Mouse (Mus musculus) T-helper 1 cell (primary cell): ENCODE measurements around the gene Hoxb1.

Experiments used
- in situ Hi-C: fragments of 300-600 bp; cut with MboI, MseI; formaldehyde crosslinking; loops from one replicate; pipeline ENCODE4 v1.15.1; 2025; ENCODE audit warnings: high pct_unique_total_duplicates

The Hoxb1 gene

DNA sequence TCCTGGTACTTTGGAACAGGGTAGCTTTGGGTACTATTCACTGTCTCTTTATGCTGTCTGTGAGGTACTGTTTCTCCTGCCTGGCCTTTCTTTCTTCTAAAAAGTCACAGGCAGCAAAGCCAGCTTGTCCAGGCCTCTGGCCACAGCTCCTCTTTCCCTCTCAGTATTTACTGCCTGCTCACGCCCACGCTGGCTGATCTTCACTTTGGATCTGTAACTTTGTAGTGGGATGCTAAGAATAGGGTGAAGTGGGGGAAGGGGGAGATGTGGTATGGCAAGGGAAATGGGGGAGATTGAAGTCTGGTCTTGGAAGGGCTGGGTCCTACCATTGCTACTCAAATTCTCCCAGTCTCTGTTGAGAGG is 31.6 kb upstream of the Hoxb1 start:
- in situ Hi-C loops, result no loop called here

DNA sequence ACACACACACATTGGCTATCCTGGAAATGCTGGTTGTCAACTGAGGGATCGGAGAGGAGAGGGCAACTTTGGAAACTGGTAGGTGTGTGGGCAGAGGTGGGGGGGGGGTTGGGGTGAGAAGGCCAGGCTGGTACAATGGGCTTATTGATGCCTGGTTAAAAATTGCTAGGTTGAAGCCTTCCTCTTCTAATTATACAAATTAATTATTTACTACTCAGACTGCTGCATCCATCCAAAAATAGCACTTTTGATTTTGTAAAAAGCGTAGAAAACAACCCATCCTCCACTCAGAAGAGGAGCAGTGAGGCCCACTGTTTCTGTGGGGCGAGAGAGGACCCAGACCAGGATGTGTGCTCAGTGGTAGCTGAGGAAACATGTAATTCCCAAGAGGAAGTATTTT is 30.6 kb upstream of the Hoxb1 start:
- in situ Hi-C loops, result no loop called here

DNA sequence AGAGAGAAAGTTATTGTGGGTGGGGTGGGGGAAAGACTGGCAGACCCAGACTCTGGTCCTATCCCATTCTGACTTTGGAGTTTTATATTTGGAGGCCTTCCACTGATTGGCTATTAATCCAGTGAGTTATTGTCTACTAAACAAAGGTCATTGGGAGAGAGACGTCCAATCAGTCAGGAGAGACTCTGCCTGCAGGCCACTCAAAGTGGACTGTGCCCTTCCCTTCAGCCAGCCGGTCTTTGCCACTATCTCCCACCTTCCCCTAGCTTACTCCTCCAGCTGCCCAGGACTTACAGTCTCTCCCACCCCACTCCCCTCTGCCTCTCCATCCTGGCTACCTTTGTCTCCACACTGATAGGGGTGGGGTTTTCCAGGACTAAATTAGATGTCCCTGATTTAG is 29.0 kb upstream of the Hoxb1 start:
- in situ Hi-C loops, result no loop called here

DNA sequence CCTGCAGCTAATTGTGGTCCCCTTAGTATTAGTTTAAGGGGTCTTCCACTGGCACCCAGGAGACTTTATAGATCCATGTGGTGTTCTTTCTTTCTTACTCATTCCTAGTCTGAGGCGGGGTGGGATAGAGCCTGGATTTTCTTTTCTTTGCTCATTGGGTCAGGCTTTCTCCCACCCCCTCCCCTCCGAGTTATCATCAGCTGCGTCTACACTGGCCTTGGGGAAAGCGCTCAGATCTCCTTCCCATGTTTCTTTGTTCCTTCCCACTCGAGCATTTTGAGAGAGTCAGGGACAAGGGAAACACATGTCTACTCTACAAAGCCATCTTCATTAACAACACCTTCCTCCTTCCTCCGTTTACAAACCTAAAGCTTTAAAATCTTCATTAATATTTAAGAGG is 28.5 kb upstream of the Hoxb1 start:
- in situ Hi-C loops, result no loop called here

DNA sequence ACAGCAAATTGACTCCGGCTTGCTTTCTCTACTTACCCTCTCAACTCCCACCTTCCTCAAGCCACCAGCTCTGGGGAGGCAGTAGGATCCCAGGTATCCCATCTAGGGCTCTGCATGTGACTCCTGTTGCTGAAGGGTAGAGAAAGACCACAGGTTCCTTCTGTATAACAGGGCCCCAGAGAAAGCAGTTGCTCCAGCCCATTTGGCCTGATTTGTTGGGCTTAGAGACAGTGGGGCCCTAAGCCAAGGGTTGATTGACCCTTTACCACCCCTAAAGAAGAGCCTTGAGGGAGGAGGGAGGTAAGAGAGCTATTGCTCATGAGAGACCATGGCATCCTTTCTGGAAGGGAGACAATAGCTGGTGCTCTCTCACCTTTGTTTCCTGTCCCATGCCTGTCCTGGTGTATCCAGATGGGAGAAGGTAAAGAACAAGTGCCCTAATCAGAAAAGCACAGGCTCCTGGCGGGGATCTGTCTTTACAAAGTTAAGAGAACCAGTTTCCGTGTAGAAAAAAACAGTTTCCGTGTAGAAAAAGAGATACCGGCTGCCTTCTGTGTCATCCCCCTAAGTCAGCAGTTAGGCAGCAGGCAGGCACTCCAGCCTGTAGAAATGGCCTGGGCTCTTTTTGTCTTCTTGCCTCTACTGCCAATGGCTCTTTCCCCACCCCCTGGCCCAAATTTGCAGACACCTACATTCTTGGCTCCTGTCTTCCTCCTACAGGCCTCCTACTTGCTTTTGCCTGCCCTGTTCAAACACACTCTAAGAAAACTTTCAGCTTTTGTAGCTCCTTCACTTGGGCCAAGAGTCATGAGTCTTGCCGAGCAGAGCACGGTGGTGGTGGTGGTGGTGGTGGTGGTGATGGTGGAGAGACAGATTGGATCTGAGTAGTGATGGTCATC is 26.3 kb upstream of the Hoxb1 start:
- in situ Hi-C loops, result no loop called here

DNA sequence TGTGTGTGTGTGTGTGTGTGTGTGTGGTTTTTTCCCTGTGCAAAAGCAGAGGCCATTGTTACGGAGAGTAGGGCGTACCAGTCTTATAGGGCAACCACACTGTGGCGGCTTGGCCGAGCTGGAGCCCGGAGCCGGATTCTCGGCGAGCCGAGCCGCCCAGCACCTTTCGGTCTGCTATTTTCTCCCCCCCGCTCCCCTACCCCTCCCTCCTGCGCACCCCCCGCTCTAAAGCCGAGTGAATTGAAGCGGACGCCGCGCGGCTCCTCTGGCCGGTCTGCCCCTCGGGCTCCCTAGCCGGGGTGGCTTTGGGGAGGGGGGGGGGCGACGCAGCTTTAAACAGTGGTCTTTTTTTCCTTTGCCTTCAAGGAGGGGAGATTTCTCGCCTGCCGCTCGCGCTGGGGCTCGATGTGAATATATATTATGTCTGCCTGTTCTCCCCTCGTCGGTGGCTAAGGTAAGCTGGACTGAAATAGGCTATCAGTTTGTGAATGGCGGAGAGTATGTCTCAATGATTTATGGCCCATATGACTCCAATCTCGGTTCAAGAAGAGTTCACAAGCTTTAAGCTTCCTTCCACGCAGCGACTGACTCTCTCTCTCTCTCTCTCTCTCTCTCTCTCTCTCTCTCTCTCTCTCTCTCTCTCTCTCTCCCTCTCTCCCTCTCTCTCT is 24.7 kb upstream of the Hoxb1 start:
- in situ Hi-C loops, result no loop called here

DNA sequence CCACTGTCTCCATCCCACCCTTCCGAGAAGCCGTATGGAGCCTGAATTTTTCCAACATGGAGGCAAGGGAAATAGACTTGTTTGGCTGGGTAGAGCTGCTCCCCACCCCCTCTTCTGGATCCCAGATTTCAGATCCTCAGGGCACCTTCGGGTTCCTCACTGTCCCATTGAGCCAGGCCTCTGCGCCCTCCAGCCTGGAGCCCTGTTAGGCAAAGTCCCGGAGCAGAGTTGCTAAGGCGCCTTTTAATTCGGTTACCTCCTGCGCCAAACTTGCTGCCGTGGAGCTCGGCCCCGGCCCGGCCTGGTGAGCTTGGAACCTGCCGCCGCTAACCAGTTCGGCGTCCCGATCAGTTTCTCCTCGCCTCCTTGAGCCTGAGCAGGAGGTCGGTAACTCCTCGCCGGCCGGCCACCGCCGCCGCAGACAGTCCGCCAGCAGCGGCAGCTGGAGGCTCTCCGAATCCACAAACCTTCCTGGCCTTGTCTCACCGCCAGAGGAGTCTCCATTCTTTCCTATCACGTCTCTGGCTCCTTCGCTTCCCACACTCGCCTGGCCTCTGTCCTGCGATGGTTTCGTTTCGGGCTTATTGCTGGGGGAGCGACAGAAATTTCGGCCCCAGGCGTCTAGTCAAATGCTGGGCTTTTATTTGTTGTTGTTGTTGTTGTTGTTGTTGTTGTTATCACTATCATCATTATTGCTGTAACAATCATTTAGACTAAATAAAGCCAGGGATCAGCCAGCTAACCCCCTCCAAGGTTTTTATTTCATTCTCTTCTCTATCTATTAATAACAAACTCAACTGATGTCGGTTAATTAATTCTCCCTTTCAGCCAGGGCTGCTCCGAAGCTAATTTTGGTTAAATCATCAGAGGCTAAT is 23.6 kb upstream of the Hoxb1 start:
- in situ Hi-C loops, result no loop called here

DNA sequence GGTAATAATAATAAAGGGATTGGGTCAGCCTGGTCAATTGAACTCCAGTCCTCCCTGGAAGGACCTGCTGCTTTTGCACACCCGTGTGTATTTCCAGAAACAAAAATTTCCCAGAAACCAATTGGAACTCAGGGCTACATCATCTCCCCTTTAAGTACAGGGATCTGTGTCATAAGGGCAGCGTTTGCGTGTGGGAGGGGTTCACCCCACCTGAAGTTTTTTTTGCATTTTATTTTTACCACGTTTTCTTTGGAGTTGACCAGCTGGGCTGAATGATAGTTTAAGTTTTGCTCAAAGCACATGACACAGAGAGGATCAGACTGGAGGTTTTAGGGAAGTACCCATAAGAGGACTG is 23.0 kb upstream of the Hoxb1 start:
- in situ Hi-C loops, result no loop called here

DNA sequence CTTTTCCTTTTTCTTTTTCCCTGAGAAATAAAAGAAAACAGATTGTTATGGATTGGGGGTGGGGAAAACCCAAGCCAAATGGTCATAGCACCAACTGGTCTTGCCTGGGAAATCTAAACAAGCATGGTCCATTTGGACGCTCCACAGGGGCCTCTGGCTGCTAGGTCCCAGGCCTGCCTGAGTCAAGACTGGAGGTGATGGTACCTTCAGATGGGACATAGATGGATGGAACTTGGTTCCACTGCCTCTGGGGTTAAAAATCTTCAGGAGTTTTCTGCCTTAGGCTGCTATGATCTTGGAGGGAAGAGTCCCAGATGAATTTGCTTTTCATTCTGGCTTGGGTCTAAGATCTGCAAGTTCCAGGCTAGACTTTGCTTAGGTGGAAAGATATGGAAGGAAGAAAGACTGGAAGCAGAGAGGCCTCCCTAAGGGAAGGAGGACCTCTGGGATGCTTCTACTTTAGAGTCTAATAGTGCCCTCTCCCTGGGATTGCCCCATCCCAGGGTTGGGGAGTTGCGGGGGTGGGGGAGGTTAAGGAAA is 22.3 kb upstream of the Hoxb1 start:
- in situ Hi-C loops, result no loop called here

DNA sequence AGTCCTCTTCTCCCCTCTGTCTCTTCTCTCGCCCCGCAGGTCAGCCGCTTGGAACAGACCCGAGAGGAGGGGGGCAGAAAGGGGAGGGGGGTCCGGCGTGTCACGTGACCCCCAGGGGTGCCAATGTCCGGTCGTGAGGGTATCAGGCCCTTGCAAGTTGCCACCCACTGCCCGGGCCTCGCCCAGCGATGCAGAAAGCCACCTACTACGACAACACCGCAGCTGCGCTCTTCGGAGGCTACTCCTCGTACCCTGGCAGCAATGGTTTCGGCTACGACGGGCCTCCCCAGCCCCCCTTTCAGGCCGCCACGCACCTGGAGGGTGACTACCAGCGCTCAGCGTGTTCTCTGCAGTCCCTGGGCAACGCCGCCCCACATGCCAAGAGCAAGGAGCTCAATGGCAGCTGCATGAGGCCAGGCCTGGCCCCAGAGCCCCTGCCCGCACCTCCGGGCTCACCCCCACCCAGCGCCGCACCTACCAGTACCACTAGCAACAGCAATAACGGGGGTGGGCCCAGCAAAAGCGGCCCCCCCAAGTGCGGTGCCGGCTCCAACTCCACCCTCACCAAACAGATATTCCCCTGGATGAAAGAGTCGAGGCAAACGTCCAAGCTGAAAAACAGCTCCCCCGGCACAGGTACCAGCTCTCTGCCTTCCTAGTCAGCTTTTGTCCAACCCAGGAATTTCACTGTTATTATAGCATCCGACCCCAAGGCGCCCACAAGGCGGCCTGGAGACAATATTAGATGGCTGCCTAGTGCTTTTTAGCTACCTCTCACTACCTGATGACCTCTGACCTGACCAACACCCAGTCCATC is 21.3 kb upstream of the Hoxb1 start:
- in situ Hi-C loops, result no loop called here

DNA sequence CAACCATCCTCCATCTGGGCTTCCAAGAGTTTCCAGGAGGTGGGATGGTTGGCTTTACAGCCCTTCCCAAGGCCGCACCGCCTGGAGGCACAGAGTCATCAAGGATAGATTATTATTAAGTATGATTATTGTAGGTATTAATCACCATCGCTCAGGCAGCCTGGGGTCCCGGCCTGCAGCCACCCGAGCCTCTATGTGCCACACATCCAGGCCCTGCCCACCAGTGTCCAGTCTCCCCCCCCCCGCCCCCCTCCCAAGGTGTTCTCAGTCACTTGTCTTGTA is 20.7 kb upstream of the Hoxb1 start:
- in situ Hi-C loops, result no loop called here

DNA sequence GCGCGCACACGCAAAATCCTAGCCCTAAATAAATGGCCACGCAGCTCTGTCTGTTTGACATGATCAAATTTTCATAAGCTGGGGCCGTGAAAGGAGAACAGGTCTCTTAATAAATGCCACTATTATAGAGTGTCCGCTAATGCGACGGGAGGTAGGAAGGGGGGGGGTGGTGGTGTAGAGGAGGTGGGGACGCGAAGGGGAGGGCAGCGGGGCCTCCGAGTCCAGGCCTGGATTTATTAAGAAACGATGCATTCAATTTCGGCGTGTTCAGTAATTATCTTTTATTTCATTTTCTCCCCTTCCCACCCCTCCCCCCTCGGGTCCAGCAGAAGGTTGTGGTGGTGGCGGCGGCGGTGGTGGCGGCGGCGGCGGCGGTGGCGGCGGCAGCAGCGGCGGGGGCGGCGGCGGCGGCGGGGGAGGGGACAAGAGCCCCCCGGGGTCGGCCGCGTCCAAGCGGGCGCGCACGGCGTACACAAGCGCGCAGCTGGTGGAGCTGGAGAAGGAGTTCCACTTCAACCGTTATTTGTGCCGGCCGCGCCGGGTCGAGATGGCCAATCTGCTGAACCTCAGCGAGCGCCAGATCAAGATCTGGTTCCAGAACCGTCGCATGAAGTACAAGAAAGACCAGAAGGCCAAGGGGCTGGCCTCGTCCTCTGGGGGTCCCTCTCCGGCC is 20.2 kb upstream of the Hoxb1 start:
- in situ Hi-C loops, result no loop called here

DNA sequence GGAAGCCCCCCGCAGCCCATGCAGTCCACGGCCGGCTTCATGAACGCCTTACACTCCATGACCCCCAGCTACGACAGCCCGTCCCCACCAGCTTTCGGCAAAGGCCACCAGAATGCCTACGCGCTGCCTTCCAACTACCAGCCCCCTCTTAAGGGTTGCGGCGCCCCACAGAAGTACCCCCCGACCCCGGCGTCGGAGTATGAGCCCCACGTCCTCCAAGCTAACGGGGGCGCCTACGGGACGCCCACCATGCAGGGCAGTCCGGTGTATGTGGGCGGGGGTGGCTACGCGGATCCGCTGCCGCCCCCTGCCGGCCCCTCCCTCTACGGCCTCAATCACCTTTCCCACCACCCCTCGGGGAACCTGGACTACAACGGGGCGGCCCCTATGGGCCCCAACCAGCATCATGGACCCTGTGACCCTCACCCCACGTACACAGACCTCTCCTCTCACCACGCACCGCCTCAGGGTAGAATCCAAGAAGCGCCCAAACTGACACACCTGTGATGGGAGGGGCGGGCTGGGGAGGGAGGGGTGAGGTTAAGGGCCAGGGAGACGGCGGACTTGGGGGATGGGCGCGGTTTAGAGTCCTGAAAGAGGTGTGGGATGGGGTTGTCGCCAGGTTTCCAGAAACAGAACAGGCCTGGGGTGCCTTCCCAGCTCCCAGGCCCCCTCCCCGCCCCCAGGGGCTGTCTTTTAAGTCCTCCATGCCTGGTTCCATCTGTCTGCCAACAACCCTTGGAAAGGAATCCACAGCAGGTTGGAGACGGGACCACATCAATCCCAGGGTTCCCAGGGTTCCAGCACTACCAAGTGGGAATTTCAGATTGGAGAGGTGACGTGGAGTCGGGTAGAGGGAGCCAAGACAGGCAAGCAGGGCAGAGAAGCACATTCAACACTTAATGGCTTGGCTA is 19.4 kb upstream of the Hoxb1 start:
- in situ Hi-C loops, result no loop called here

DNA sequence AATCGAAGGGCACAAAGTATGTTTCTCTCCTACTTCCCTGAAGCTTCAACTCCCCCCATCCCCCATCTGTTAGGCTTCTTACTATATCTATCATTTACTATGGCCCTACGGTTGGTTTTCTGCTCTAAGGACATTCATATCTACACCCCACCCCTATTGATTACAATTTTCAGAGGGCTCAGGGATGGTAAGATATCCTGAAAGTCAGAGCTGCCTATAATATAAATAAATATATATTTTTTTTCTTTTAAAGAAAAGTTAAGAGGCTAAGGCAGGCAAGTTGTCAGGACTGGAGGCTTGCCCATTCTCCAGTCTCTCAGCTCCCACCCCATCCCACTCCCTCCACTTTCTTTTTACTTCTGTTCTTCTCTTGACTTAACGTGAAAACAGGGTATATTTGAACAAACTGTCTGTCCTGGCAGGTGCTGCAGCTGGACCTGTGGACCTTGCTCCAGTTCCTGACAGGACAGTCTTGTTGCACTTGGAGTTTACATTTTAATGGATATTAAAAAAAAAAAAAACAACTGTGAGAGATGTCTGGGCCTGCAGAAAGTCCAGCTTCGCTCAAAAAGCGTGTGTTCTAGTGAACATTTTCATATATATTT is 18.5 kb upstream of the Hoxb1 start:
- in situ Hi-C loops, result no loop called here

DNA sequence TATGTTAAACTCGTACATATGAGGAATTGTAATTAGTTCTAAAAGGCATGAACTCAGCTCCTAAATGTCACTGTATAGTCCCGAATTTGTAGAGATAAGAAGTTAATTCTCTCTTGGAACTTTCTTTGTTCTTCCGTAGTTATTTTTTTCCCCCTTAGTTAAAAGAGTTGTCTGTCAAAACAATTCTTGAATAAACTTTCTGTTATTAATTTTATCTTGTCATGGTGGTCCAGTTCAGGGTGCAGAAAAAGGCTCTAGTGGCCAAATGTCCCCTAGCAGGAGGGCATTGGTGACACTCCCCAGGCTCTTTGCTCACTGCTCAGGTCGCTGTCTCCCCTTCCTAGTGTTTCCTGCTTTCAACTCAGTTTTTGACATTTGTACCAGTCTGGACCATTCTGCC is 17.8 kb upstream of the Hoxb1 start:
- in situ Hi-C loops, result no loop called here

DNA sequence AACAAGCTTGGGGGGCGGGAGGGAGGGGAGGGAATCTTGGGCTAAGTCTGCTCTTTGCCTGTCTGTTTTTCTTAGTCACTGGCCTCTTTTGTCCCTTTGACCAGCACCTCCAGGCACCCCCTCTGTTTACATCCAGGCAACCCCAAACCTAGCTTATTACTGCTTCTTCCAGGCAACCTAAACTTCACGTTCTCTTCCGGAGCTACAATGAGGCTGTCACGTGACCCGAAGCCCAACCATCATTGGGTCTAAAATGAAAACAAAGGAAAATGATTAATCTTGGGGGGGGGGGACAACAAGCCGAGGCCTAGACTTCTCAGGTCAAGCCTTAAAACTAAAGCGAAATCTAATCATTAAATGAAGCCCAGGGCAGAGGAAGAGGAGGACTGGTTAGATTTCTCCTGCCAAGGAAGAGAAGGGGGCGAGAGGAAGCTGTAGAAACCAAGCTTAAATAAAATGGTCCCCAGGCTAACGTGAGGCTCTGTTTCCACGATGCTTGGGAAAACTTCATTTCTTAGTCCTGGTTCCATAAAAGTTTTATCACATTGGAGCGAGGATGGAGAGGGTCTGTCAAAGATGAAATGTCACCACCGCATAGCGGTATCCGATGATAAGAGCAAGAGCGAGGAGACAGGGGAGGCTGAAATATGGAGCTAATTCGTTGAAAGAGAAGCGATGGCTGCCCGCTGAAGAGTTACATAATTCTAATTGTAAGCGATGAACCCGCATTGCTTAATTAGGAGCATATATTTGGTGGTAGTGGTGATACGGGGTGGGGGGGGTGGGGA is 17.2 kb upstream of the Hoxb1 start:
- in situ Hi-C loops, result no loop called here

DNA sequence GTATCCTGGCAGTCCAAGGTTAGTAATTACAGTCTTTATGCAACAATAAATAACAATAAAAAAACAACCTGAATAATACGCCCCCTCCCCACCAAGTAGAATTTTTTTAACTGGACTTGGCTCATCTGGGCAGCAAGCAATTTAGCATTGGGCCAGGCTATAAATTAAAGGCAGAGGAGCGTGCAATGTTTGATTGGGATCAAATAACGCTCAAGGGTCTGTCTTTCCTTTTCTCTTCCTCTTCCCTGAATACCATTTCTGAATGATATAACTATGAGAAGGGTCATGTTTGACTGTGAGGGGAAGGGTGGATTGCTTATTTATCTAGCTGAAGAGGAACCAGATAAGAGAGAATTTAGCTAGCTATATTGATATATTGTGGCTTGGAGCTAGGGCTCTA is 16.6 kb upstream of the Hoxb1 start:
- in situ Hi-C loops, result no loop called here

DNA sequence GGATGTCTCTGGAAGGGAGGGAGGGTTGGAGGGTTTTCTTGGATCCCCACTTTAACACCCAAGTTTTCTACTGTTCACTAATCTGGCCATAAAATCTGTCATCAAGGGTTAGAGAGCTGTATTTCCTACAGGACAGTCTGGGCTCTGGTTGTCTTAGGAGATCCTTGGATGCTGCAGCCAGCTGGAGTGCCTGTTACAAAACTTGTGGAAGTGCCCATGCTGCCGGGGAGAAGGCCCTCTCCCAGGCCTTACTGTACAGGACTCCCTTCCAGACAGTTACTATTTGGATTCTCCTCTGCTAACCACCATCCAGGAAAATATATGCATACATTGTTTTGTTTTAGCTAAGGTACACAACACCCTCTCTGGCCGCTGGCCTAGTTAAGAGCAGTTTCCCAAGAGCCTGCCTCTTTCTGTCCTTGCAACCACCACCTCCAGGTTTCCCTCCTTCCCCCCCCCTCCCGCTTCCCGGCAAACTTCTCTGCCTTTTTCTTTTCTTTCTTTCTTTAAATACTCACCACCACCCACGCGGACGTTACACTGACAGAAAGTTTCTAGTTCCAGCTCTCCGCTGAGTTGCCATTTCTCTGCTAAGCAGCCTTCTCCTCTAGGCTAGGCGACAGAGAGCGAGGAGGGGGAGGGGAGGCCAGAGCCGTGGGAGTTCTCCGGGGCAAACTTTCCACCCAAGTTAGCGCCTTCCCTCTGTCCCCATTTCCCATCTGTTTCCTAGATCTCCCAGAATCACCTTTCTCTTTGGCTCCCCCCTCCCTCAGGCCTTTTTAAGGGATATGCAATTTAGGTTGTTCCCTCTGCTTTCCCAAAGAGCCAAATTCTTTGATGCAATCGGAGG is 15.8 kb upstream of the Hoxb1 start:
- in situ Hi-C loops, result no loop called here
